10 mouse cellular contexts compared by ENCODE assay signal in genomic region chr1:75511437-75512210, GRCm38 (mm10). TPM values are rescaled to one million over a fixed set of nuclear protein-coding genes. Genes with fewer than 3 reads are reported as not detected.
DNase-seq lines count a peak whose midpoint lies in the region; ATAC-seq and TF ChIP-seq lines count a peak whose summit lies in the region.
"Had no signal": no experiment of that assay in that cellular context is flagged by ENCODE, and none has a peak within 500 bp of the region (broad histone marks: within the 10 kb centered on the region; RNA-seq: fewer than 3 reads in every experiment).

No protein-coding gene starts in this region.

- H3K27ac ChIP-seq in heart, embryonic 11.5 days (ENCODE audit: low read depth, low read length): peak overlapping the region; percentile 86
- H3K27ac ChIP-seq in heart, adult 2 months: no peak overlapping the region
- peak overlapping the region; percentile 24; the same call in 1 of the 2 replicates for H3K27ac ChIP-seq in lung, embryonic 15.5 days
- 0 out of 2 replicates have a peak overlapping the region, but pooled peaks have one; percentile 30 for H3K27ac ChIP-seq in stomach, postnatal 0 days (replicated peaks)

- WGBS in heart, embryonic 11.5 days (ENCODE audit: insufficient replicate concordance): 25% methylated on average over 4 of the region's 4 CpGs
- 58% methylated on average over 4 of the region's 4 CpGs for WGBS in heart, adult 2 months
- 46% methylated on average over 4 of the region's 4 CpGs for WGBS in lung, embryonic 15.5 days
- WGBS in stomach, postnatal 0 days: 49% methylated on average over 4 of the region's 4 CpGs
- WGBS in lung, adult 2 months: 69% methylated on average over 4 of the region's 4 CpGs

- H3K27me3 ChIP-seq in heart, embryonic 11.5 days (ENCODE audit: control insufficient read depth, insufficient read depth, low read length): no peaks in the 10 kb centered on the region
- H3K27me3 ChIP-seq in heart, adult 2 months (ENCODE audit: control insufficient read depth, insufficient read depth, low read length): no peaks in the 10 kb centered on the region
- no peaks in the 10 kb centered on the region for H3K27me3 ChIP-seq in lung, embryonic 15.5 days
- H3K27me3 ChIP-seq in stomach, postnatal 0 days (ENCODE audit: control insufficient read depth, insufficient read depth, low read length): no peaks in the 10 kb centered on the region

- peak overlapping the region; percentile 20; the same call in 1 of the 2 replicates for H3K4me2 ChIP-seq in heart, embryonic 11.5 days
- no peak overlapping the region for H3K4me2 ChIP-seq in lung, embryonic 15.5 days
- H3K4me2 ChIP-seq in stomach, postnatal 0 days (replicated peaks; ENCODE audit: low read depth): no peak overlapping the region

- no peak for TF ChIP-seq POLR2A in heart, adult 2 months (IDR thresholded peaks at IDR 0.05; ENCODE audit: insufficient read depth, low read depth, low read length)
- TF ChIP-seq POLR2A in lung, adult 2 months (IDR thresholded peaks at IDR 0.05; ENCODE audit: borderline replicate concordance, extremely low read depth, low read depth, low read length): no peak

- no peak for DNase-seq in heart, adult 2 months
- DNase-seq in lung, postnatal 4 days: no peak
- peak; percentile 67 to 68 for DNase-seq in heart, postnatal 10 days
- peak; percentile 61 for DNase-seq in stomach, postnatal 0 days (ENCODE audit: low spot score)
- DNase-seq in lung, adult 2 months: no peak
- DNase-seq in spleen, postnatal 4 days (ENCODE audit: low spot score in 2 of 2): no peak
- DNase-seq: cerebellum, adult 11 months; retina, postnatal 1 day had no signal

- H3K36me3 ChIP-seq in heart, embryonic 11.5 days (ENCODE audit: control insufficient read depth, insufficient read depth, low read length): no peaks in the 10 kb centered on the region
- no peaks in the 10 kb centered on the region for H3K36me3 ChIP-seq in heart, adult 2 months (ENCODE audit: control insufficient read depth, insufficient read depth, low read length)
- H3K36me3 ChIP-seq in lung, embryonic 15.5 days: no peaks in the 10 kb centered on the region
- H3K36me3 ChIP-seq in stomach, postnatal 0 days (ENCODE audit: control insufficient read depth, insufficient read depth, low read length): no peaks in the 10 kb centered on the region

- peaks cover 60% of the 10 kb centered on the region for H3K4me1 ChIP-seq in heart, embryonic 11.5 days (ENCODE audit: control insufficient read depth, insufficient read depth, low read length)
- peaks cover 4% of the 10 kb centered on the region; the same call in 1 of the 2 replicates for H3K4me1 ChIP-seq in heart, adult 2 months (ENCODE audit: control insufficient read depth, insufficient read depth, low read length)
- peaks cover 25% of the 10 kb centered on the region for H3K4me1 ChIP-seq in lung, embryonic 15.5 days
- H3K4me1 ChIP-seq in stomach, postnatal 0 days (replicated peaks; ENCODE audit: control insufficient read depth, insufficient read depth): no peaks in the 10 kb centered on the region; the same call in 1 of the 2 replicates
- no peaks in the 10 kb centered on the region for H3K4me1 ChIP-seq in lung, adult 2 months (ENCODE audit: control insufficient read depth, insufficient read depth, low read length)

- ATAC-seq in heart, embryonic 11.5 days (replicated peaks; ENCODE audit: insufficient number of reproducible peaks, low FRiP score, low TSS enrichment): peak; percentile 25
- no peak for ATAC-seq in lung, embryonic 15.5 days (ENCODE audit: borderline replicate concordance, extremely low read depth, low FRiP score, low TSS enrichment)
- ATAC-seq in stomach, postnatal 0 days (ENCODE audit: low FRiP score, low TSS enrichment): peak; percentile 46

- no peaks in the 10 kb centered on the region for H3K9me3 ChIP-seq in heart, embryonic 11.5 days (replicated peaks; ENCODE audit: control insufficient read depth, low read length)
- no peaks in the 10 kb centered on the region for H3K9me3 ChIP-seq in lung, embryonic 15.5 days
- no peaks in the 10 kb centered on the region for H3K9me3 ChIP-seq in stomach, postnatal 0 days (ENCODE audit: control insufficient read depth, low read length)

- H3K9ac ChIP-seq in heart, embryonic 11.5 days (ENCODE audit: low read depth, low read length): peak overlapping the region; percentile 1; the same call in 1 of the 2 replicates
- no peak overlapping the region for H3K9ac ChIP-seq in heart, adult 2 months (ENCODE audit: low read depth, low read length)
- no peak overlapping the region for H3K9ac ChIP-seq in lung, embryonic 15.5 days
- no peak overlapping the region; the same call in 1 of the 2 replicates for H3K9ac ChIP-seq in stomach, postnatal 0 days (ENCODE audit: low read length)

- H3K79me2 ChIP-seq in heart, adult 2 months (replicated peaks; ENCODE audit: control insufficient read depth, insufficient read depth, low read length): no peaks in the 10 kb centered on the region

- no peak overlapping the region for H3K4me3 ChIP-seq in heart, embryonic 11.5 days (ENCODE audit: low read depth, low read length)
- no peak overlapping the region for H3K4me3 ChIP-seq in heart, adult 2 months
- H3K4me3 ChIP-seq in lung, embryonic 15.5 days: no peak overlapping the region
- no peak overlapping the region for H3K4me3 ChIP-seq in stomach, postnatal 0 days (ENCODE audit: low read depth, low read length)
- H3K4me3 ChIP-seq in lung, adult 2 months (replicated peaks; ENCODE audit: extremely low read depth, low read depth, low read length): no peak overlapping the region

- no peak for TF ChIP-seq CTCF in heart, adult 2 months (IDR thresholded peaks at IDR 0.05)
- TF ChIP-seq CTCF in stomach, postnatal 0 days (IDR thresholded peaks at IDR 0.05; ENCODE audit: low read depth): no peak
- TF ChIP-seq CTCF in lung, adult 2 months (IDR thresholded peaks at IDR 0.05; ENCODE audit: insufficient read depth, low read length): no peak

- intact Hi-C loops in heart, adult 2 months (cut with DNase I): no loop called here
- intact Hi-C loops in heart, postnatal 10 days (cut with DNase I): no loop called here

- no peak for TF ChIP-seq EP300 in heart, adult 2 months (IDR thresholded peaks at IDR 0.05; ENCODE audit: insufficient read depth, low read depth, low read length)
- no peak for TF ChIP-seq EP300 in stomach, postnatal 0 days (optimal IDR thresholded peaks at IDR 0.05)

RNA-seq across cellular contexts. Expression of gene Inha, which starts 4.7 kb away (rescaled TPM):
- 4.0 and 4.8 TPM in 2 replicates for polyA plus RNA-seq in heart, embryonic 11.5 days (2014; fragmentation: Nextera tagmentation; extraction: Ambion mirVana)
- 1 to 10 TPM; 4.1 to 4.3 TPM for total RNA-seq in heart, adult 2 months (2021)
- 17.0 and 20.4 TPM in 2 replicates for polyA plus RNA-seq in heart, adult 2 months (2012; rRNA removed)
- 3.6 and 4.6 TPM in 2 replicates for polyA plus RNA-seq in lung, embryonic 15.5 days (2015; fragmentation: Nextera tagmentation; extraction: Ambion mirVana)
- 1 to 10 TPM; 5.1 to 8.5 TPM for total RNA-seq in heart, postnatal 10 days (2021)
- 4.7 and 6.1 TPM in 2 replicates for polyA plus RNA-seq in stomach, postnatal 0 days (2015; fragmentation: Nextera tagmentation; extraction: Ambion mirVana)
- polyA plus RNA-seq in lung, adult 2 months (2012; rRNA removed): 13.6 and 14.3 TPM in 2 replicates

RNA-seq across cellular contexts. Expression of gene Obsl1, which starts 5.4 kb away (rescaled TPM):
- polyA plus RNA-seq in heart, embryonic 11.5 days (2014; fragmentation: Nextera tagmentation; extraction: Ambion mirVana): 98.8 and 102 TPM in 2 replicates
- total RNA-seq in heart, adult 2 months (2021): 100 to 1,000 TPM; 117 to 131 TPM
- polyA plus RNA-seq in heart, adult 2 months (2012; rRNA removed): 87.8 and 119 TPM in 2 replicates
- polyA plus RNA-seq in lung, embryonic 15.5 days (2015; fragmentation: Nextera tagmentation; extraction: Ambion mirVana): 74.0 and 77.9 TPM in 2 replicates
- total RNA-seq in heart, postnatal 10 days (2021): 100 to 1,000 TPM; 171 to 173 TPM
- 17.9 and 21.2 TPM in 2 replicates for polyA plus RNA-seq in stomach, postnatal 0 days (2015; fragmentation: Nextera tagmentation; extraction: Ambion mirVana)
- polyA plus RNA-seq in lung, adult 2 months (2012; rRNA removed): 20.7 and 26.1 TPM in 2 replicates

RNA-seq across cellular contexts. Expression of gene Stk11ip, which starts 9.7 kb away (rescaled TPM):
- 9.1 and 11.6 TPM in 2 replicates for polyA plus RNA-seq in heart, embryonic 11.5 days (2014; fragmentation: Nextera tagmentation; extraction: Ambion mirVana)
- 1 to 10 TPM; 7.3 to 7.7 TPM for total RNA-seq in heart, adult 2 months (2021)
- 12.9 and 19.8 TPM in 2 replicates for polyA plus RNA-seq in heart, adult 2 months (2012; rRNA removed)
- polyA plus RNA-seq in lung, embryonic 15.5 days (2015; fragmentation: Nextera tagmentation; extraction: Ambion mirVana): 20.7 and 20.8 TPM in 2 replicates
- 10 to 100 TPM; 12.7 to 13.9 TPM for total RNA-seq in heart, postnatal 10 days (2021)
- polyA plus RNA-seq in stomach, postnatal 0 days (2015; fragmentation: Nextera tagmentation; extraction: Ambion mirVana): 6.7 and 6.8 TPM in 2 replicates
- 44.1 and 50.6 TPM in 2 replicates for polyA plus RNA-seq in lung, adult 2 months (2012; rRNA removed)

RNA-seq across cellular contexts. Expression of gene Tmem198, which starts 32.3 kb away (rescaled TPM):
- polyA plus RNA-seq in heart, embryonic 11.5 days (2014; fragmentation: Nextera tagmentation; extraction: Ambion mirVana): 0.14 and 0.54 TPM in 2 replicates
- under 1 TPM; 0.21 to 0.66 TPM for total RNA-seq in heart, adult 2 months (2021)
- polyA plus RNA-seq in heart, adult 2 months (2012; rRNA removed): 0.39 and 0.73 TPM in 2 replicates
- polyA plus RNA-seq in lung, embryonic 15.5 days (2015; fragmentation: Nextera tagmentation; extraction: Ambion mirVana): 0.65 and 0.82 TPM in 2 replicates
- under 1 TPM; 0.38 to 0.52 TPM for total RNA-seq in heart, postnatal 10 days (2021)
- 1.4 and 1.7 TPM in 2 replicates for polyA plus RNA-seq in stomach, postnatal 0 days (2015; fragmentation: Nextera tagmentation; extraction: Ambion mirVana)
- polyA plus RNA-seq in lung, adult 2 months (2012; rRNA removed): 5.2 and 7.4 TPM in 2 replicates

RNA-seq across cellular contexts. Expression of gene Chpf, which starts 32.5 kb away (rescaled TPM):
- polyA plus RNA-seq in heart, embryonic 11.5 days (2014; fragmentation: Nextera tagmentation; extraction: Ambion mirVana): 21.4 and 24.6 TPM in 2 replicates
- 10 to 100 TPM; 23.2 to 25.0 TPM for total RNA-seq in heart, adult 2 months (2021)
- 26.9 and 37.8 TPM in 2 replicates for polyA plus RNA-seq in heart, adult 2 months (2012; rRNA removed)
- polyA plus RNA-seq in lung, embryonic 15.5 days (2015; fragmentation: Nextera tagmentation; extraction: Ambion mirVana): 29.5 and 31.1 TPM in 2 replicates
- 10 to 100 TPM; 38.6 to 39.5 TPM for total RNA-seq in heart, postnatal 10 days (2021)
- 24.6 and 25.2 TPM in 2 replicates for polyA plus RNA-seq in stomach, postnatal 0 days (2015; fragmentation: Nextera tagmentation; extraction: Ambion mirVana)
- 89.7 and 127 TPM in 2 replicates for polyA plus RNA-seq in lung, adult 2 months (2012; rRNA removed)

Comparison
In these comparisons a context has a peak if more than half of its experiments do, and no peak if none do; other contexts are left out.
1. DNase-seq: peak in heart, postnatal 10 days (2 of 2) and stomach, postnatal 0 days (single experiment); none in heart, adult 2 months (0 of 2), lung, postnatal 4 days (0 of 2), lung, adult 2 months (single experiment) and spleen, postnatal 4 days (0 of 2).